ENCODE assay signal across 17 mouse cellular contexts in genomic region chr1:93577861-93578260, GRCm38 (mm10).
DNase-seq lines count a peak whose midpoint lies in the region.
"Had no signal": no experiment of that assay in that cellular context is flagged by ENCODE, and none has a peak within 500 bp of the region (broad histone marks: within the 10 kb centered on the region; RNA-seq: fewer than 3 reads in every experiment).

No protein-coding gene starts in this region.

- peak; percentile 54 for DNase-seq in layer of hippocampus, adult 11-12 months (ENCODE audit: low spot score)
- DNase-seq in layer of hippocampus, postnatal 10 days (ENCODE audit: low spot score in 2 of 2): no peak
- DNase-seq in layer of hippocampus, adult 8-10 months (ENCODE audit: low spot score in 2 of 2): peak; percentile 54 to 61
- DNase-seq in left cerebral cortex, adult 8-10 months (ENCODE audit: low spot score in 2 of 2): peak; percentile 13 to 75
- peak; percentile 76 for DNase-seq in telencephalon, adult 2 months (ENCODE audit: low read depth, low spot score)
- DNase-seq in cerebellum, postnatal 4 days (ENCODE audit: low spot score in 2 of 2): no peak
- DNase-seq in lung, adult 18-20 months: no peak
- DNase-seq: adrenal gland, postnatal 10 days; cerebellum, adult 11-12 months; cerebellum, postnatal 36 days; gastrocnemius, postnatal 14 days; heart, adult 2 months; kidney, adult 8-10 months; liver; liver, postnatal 0 days; lung, postnatal 36 days; spleen, adult 18-20 months had no signal

Comparison
In these comparisons a context has a peak if more than half of its experiments do, and no peak if none do; other contexts are left out.
1. DNase-seq: peak in layer of hippocampus, adult 11-12 months (single experiment), layer of hippocampus, adult 8-10 months (2 of 2), left cerebral cortex, adult 8-10 months (2 of 2) and telencephalon, adult 2 months (single experiment); none in layer of hippocampus, postnatal 10 days (0 of 2), cerebellum, postnatal 4 days (0 of 2) and lung, adult 18-20 months (0 of 2).